Mouse (Mus musculus): Measurements from ENCODE around the gene Stpg4. TPM values are rescaled to one million over a fixed set of nuclear protein-coding genes. Genes with fewer than 3 reads are reported as not detected.

The Stpg4 gene
- polyA plus RNA-seq, 1 experiment = not detected

DNA sequence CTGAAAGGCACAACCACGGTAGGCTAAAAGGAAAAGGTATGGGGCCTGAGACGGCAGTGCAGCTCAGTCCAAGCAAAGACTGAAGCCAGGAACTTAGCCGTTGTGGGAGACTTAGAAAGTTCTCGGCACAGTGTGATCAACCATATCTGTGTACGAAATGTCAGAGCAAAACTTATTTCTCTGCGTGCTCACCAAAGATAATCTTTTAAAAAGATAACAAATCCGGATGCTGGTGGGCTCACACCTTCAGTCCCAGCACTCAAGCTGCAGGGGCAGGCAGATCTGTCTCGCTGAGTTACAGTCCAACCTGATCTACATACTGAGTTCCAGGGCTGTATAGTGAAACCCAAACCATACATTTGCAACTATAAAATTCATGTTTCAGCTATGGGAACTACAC, 41.9 kb upstream of the Stpg4 start:
- peaks cover 19% of the 10 kb centered on the region for H3K4me1 ChIP-seq (ENCODE audit: control insufficient read depth, insufficient read depth, low read length)
- TF ChIP-seq POLR2A (IDR thresholded peaks at IDR 0.05; ENCODE audit: insufficient read depth, low read depth, low read length) (no peak), CTCF (IDR thresholded peaks at IDR 0.05; ENCODE audit: insufficient read depth, low read depth, low read length) (no peak)
- no peak overlapping the region for H3K27ac ChIP-seq (ENCODE audit: insufficient read depth, low read depth, low read length)
- no peak overlapping the region for H3K4me3 ChIP-seq (ENCODE audit: insufficient read depth, low read depth, low read length)
- 84% methylated on average over 8 of the region's 8 CpGs for WGBS

DNA sequence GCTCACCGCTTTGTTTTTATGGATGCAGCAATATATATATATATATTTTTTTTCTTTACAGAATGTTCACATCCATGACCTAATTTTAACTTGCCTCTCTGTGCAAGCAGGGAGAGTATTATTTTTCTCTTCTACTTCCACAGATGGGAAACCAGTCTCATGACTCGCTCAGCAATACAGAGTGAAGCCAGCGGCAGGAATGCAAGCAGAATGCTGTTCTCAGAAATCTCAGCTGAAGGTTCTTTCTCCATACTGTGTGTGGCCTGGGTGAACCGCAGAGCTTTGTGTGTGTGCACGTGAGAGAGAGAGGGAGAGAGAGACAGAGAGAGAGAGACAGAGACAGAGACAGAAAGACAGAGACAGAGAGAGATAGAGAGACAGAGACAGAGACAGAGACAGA, 41.1 kb upstream of the Stpg4 start:
- H3K4me3 ChIP-seq (ENCODE audit: insufficient read depth, low read depth, low read length) = no peak overlapping the region
- no peak for TF ChIP-seq CTCF (IDR thresholded peaks at IDR 0.05; ENCODE audit: insufficient read depth, low read depth, low read length)
- no peak for TF ChIP-seq POLR2A (IDR thresholded peaks at IDR 0.05; ENCODE audit: insufficient read depth, low read depth, low read length)
- 39% methylated on average over 5 of the region's 5 CpGs for WGBS
- H3K27ac ChIP-seq (ENCODE audit: insufficient read depth, low read depth, low read length) = peak overlapping the region; percentile 56
- peaks cover 11% of the 10 kb centered on the region for H3K4me1 ChIP-seq (ENCODE audit: control insufficient read depth, insufficient read depth, low read length)

DNA sequence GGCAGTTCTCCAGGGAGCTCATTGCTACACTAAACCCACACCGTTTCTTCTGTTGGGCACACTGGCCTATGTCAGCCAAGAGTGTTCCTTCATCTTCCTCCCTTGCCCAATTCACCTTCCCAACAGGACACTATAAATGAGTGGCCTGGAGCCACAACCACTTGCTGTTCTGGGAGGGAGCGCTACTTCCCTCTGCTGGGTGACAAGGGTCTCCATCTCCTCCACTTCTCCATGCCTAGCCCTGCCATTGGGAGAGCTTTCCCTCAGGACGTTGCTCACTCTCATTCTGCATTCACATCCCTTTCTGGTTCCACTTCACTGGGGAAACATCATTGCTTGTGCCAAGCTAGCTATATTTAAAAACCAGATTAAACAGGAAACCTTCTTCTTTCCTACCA, 34.0 kb upstream of the Stpg4 start:
- WGBS = 45% methylated on average over 3 of the region's 3 CpGs
- Histone ChIP-seq H3K4me1 (ENCODE audit: control insufficient read depth, insufficient read depth, low read length) (peaks cover 27% of the 10 kb centered on the region), H3K27ac (ENCODE audit: insufficient read depth, low read depth, low read length) (no peak overlapping the region), H3K4me3 (ENCODE audit: insufficient read depth, low read depth, low read length) (no peak overlapping the region)
- TF ChIP-seq CTCF (IDR thresholded peaks at IDR 0.05; ENCODE audit: insufficient read depth, low read depth, low read length) (no peak), POLR2A (IDR thresholded peaks at IDR 0.05; ENCODE audit: insufficient read depth, low read depth, low read length) (no peak)

DNA sequence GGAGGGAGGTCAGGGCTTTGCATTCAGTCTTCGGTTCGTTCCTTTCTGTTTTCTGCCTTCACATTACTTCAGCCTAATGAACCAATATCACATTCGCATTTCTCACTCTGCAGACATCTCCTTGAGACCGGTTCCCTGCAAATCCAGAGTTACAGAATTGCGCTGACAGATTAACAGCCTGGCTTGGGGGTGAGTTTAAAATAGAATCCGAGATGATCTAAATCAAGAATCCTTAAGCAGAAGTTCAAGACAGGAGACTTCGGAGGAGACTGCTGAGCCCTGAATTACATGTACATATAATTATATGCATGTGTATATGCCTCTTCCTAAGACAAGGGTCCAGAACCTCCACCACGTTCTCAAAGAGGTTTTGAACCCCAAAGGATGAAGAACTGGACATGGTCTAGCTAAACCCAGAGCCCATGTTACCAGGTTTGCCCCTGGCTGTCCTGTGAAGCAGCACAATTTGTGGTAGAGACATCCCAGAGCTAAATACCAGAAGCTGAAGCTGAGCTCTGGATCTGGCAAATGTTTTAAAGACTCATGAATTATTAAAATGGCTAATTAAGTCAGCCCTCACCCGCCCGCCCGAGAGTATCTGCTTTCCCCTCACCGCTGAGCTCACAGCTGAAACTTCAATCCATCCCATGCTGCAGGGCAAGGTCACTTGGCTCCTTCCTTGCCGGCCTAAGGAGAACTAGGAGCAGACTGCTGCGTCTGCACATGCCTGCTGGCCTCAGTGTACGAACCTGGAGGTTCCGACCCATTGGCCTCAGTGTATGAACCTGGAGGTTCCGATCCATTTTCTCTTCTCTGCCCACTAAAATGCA, 33.3 kb upstream of the Stpg4 start:
- TF ChIP-seq CTCF (IDR thresholded peaks at IDR 0.05; ENCODE audit: insufficient read depth, low read depth, low read length) = no peak
- TF ChIP-seq POLR2A (IDR thresholded peaks at IDR 0.05; ENCODE audit: insufficient read depth, low read depth, low read length) = no peak
- Histone ChIP-seq H3K27ac (ENCODE audit: insufficient read depth, low read depth, low read length) (peak overlapping the region; percentile 58), H3K4me1 (ENCODE audit: control insufficient read depth, insufficient read depth, low read length) (peaks cover 27% of the 10 kb centered on the region), H3K4me3 (ENCODE audit: insufficient read depth, low read depth, low read length) (no peak overlapping the region)
- WGBS = 34% methylated on average over 17 of the region's 17 CpGs

DNA sequence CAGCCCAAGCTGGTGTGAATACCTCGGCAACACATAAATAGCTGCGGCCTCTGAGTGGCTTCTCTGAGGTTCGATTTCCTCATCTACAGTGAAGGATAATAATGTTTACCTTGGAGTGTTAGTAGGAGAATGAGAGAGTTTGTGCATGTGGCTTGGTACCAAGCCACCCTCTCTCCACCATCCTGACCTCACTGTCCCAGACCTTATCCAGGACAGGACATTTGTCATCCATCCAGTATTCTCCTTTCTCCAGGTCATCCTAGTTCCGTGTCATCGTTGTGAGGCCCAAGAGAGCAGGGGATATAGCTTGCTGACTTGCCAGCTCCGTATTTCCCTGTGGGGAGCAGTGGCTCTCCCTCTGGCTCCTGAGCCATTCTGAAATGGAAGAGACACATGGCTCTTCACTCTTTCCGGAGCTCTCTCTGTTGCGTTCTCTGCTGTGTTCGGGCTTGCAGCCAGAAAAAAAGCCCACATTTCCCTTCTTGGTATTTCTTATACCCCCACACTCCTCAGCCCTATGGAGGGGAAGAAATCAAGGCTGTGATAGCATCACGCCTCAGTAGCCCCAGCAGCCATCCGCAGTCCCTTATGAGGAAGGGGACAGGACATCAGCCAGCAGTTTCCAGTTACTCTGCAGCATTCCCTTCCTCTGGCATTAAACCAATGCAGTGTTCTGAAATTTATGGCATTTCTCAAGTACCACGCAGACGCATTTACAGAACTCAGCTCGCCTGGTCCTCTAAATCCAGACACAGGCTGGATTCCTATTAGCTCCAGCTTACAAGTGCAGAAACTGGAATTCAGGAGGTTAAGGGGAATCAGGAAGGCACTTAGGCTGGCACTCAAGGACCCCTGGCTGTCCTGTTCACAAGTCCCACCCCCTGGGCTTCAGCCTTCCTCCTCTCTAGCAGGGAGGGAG, 32.5 kb upstream of the Stpg4 start:
- H3K27ac ChIP-seq (ENCODE audit: insufficient read depth, low read depth, low read length) = peak overlapping the region; percentile 41
- 26% methylated on average over 14 of the region's 14 CpGs for WGBS
- H3K4me3 ChIP-seq (ENCODE audit: insufficient read depth, low read depth, low read length) = no peak overlapping the region
- TF ChIP-seq POLR2A (IDR thresholded peaks at IDR 0.05; ENCODE audit: insufficient read depth, low read depth, low read length) (no peak), CTCF (IDR thresholded peaks at IDR 0.05; ENCODE audit: insufficient read depth, low read depth, low read length) (no peak)
- peaks cover 27% of the 10 kb centered on the region for H3K4me1 ChIP-seq (ENCODE audit: control insufficient read depth, insufficient read depth, low read length)

DNA sequence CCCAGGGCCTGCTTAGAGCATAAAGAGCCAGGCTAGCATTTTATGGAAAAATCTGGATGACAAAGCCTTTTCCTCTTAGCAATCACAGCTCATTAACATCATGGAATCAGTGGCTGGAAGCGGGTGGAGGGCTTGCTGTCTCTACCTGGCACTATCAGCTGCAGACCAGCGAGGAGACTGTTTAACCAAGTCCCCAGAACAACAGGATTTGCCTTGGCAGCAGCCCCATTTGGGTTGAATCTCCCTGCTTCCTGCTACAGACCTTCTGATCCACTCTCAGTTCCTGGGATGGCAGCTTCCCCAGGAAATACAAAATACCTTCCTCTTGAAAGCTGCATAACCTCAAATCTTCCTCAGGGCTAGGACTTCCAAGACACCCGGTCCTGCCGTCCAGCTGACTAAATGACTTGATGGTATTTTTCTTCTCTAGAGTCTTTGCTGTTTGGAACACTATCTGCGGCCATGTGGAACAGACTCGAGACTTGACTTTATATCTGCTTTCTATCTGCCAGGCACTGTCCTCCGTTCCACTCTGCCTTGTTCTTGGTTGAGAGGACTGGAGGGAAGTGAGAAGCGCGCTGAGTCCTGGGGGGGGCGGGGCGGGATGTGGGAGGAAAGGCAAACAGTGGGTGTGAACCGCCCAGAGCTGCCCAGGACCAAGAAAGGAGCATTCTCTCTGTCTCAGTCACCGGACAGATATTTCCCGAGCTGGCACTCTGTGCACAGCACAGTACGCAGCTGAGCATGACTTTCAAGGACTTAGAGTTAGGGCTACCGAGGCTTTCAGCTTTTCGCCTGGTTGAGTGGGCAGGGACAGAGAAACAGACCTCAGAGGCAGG, 31.6 kb upstream of the Stpg4 start:
- TF ChIP-seq POLR2A (IDR thresholded peaks at IDR 0.05; ENCODE audit: insufficient read depth, low read depth, low read length) (no peak), CTCF (IDR thresholded peaks at IDR 0.05; ENCODE audit: insufficient read depth, low read depth, low read length) (no peak)
- 20% methylated on average over 13 of the region's 17 CpGs for WGBS
- H3K27ac ChIP-seq (ENCODE audit: insufficient read depth, low read depth, low read length) = peak overlapping the region; percentile 41; the same call in 1 of the 2 replicates
- no peak overlapping the region for H3K4me3 ChIP-seq (ENCODE audit: insufficient read depth, low read depth, low read length)
- H3K4me1 ChIP-seq (ENCODE audit: control insufficient read depth, insufficient read depth, low read length) = peaks cover 27% of the 10 kb centered on the region

DNA sequence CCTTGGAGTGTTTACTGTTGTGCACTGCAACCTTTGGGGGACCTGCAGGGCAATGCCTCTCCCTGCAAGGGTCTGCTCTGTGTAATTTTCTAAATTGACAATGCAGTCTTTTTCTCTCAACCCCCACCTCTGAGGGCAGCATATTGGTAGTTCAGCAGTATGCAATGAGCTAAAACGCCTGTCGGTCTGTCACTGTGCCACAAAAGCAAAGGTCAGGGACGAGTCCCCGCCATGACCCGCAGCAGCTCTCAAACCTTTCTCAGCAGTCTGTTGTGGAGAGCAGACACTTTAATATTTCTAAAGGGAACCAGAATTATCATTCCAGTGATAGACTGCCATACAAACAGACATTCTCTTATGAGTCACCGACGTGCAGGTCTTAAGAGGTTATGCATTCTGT, 30.4 kb upstream of the Stpg4 start:
- 86% methylated on average over 7 of the region's 7 CpGs for WGBS

DNA sequence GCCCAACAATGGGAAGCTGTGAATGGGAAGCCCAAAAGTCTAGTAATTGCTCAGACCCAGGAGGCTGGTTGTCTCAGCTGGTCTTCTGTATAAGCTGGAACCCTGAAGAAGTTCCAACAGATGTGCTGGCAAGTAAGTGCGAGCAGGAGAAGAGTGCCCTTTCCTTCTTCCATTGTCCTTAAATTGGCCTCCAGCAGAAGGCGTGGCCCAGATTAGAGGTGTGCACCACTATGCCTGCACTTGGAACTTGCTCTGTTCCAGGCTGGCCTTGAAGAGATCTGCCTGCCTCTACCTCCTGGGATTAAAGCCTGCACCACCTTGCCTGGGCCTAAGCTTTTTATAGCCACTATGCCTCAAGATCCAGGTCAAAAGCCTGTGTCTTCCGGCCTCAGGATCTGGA, 26.6 kb upstream of the Stpg4 start:
- H3K4me1 ChIP-seq (ENCODE audit: control insufficient read depth, insufficient read depth, low read length) = 0 out of 2 replicates have a peak, but pooled peaks cover 3% of the 10 kb centered on the region
- TF ChIP-seq CTCF (IDR thresholded peaks at IDR 0.05; ENCODE audit: insufficient read depth, low read depth, low read length) (no peak), POLR2A (IDR thresholded peaks at IDR 0.05; ENCODE audit: insufficient read depth, low read depth, low read length) (no peak)
- WGBS = 94% methylated on average over 3 of the region's 3 CpGs
- H3K4me3 ChIP-seq (ENCODE audit: insufficient read depth, low read depth, low read length) = no peak overlapping the region
- no peak overlapping the region for H3K27ac ChIP-seq (ENCODE audit: insufficient read depth, low read depth, low read length)

More for the DNA sequence above, 30.4 kb upstream of the Stpg4 start:
- no peak for TF ChIP-seq POLR2A (IDR thresholded peaks at IDR 0.05; ENCODE audit: insufficient read depth, low read depth, low read length)
- TF ChIP-seq CTCF (IDR thresholded peaks at IDR 0.05; ENCODE audit: insufficient read depth, low read depth, low read length) = no peak
- Histone ChIP-seq H3K4me1 (ENCODE audit: control insufficient read depth, insufficient read depth, low read length) (peaks cover 27% of the 10 kb centered on the region), H3K4me3 (ENCODE audit: insufficient read depth, low read depth, low read length) (no peak overlapping the region), H3K27ac (ENCODE audit: insufficient read depth, low read depth, low read length) (no peak overlapping the region)
